Mouse (Mus musculus) liver, embryonic 13.5 days (tissue): ENCODE measurements at regions not wholly inside any gene's neighbourhood (a gene's known extent, or its start where the extent isn't known, plus 50 kb on each side); places are given as distances from the start of the nearest gene placed in this dataset.

Source experiments
- ATAC-seq: fragments of 200-750 bp; cut with Nextera tagmentation; 2 replicates; pipeline ENCODE4 v1.8.0; 2017; ENCODE audit warnings: low read depth, mild to moderate bottlenecking, moderate number of reproducible peaks, moderate library complexity
- DNase-seq: peaks from one replicate; pipeline ENCODE4 v3.0.0; 2022
- H3K27ac ChIP-seq: fragments of 300-500 bp; sonication (generic); 2 replicates; pipeline ENCODE4 v1.5.1; 2015; ENCODE audit warnings: moderate library complexity, mild to moderate bottlenecking, inconsistent platforms
- H3K27me3 ChIP-seq: fragments of 300-500 bp; sonication (generic); 2 replicates; pipeline ENCODE4 v1.6.1; 2015; ENCODE audit warnings: mild to moderate bottlenecking, inconsistent platforms
- H3K36me3 ChIP-seq: fragments of 300-500 bp; sonication (generic); 2 replicates; pipeline ENCODE4 v1.6.1; 2015; ENCODE audit warnings: mild to moderate bottlenecking, inconsistent platforms
- H3K4me1 ChIP-seq: fragments of 300-500 bp; sonication (generic); replicated peaks from 2 replicates; pipeline ENCODE4 v1.6.1; 2015; ENCODE audit warnings: inconsistent platforms
- H3K4me2 ChIP-seq: fragments of 300-500 bp; sonication (generic); 2 replicates; pipeline ENCODE4 v1.6.1; 2015; ENCODE audit warnings: inconsistent platforms, mild to moderate bottlenecking, moderate library complexity
- H3K4me3 ChIP-seq: fragments of 300-500 bp; sonication (generic); replicated peaks from 2 replicates; pipeline ENCODE4 v1.5.1; 2015; ENCODE audit warnings: mild to moderate bottlenecking, inconsistent platforms
- H3K9ac ChIP-seq: fragments of 300-500 bp; sonication (generic); 2 replicates; pipeline ENCODE4 v1.6.1; 2015; ENCODE audit warnings: mild to moderate bottlenecking, inconsistent platforms
- H3K9me3 ChIP-seq: fragments of 300-500 bp; sonication (generic); replicated peaks from 2 replicates; pipeline ENCODE4 v1.6.1; 2016; ENCODE audit warnings: inconsistent platforms
- WGBS: fragments of 180-500 bp; shearing (Covaris S2); methylation state at CpG from one replicate; pipeline ENCODE4 v1.1.7; 2015; ENCODE audit not compliant: insufficient replicate concordance; 5-methylcytosine and 5-hydroxymethylcytosine counted together

DNA sequence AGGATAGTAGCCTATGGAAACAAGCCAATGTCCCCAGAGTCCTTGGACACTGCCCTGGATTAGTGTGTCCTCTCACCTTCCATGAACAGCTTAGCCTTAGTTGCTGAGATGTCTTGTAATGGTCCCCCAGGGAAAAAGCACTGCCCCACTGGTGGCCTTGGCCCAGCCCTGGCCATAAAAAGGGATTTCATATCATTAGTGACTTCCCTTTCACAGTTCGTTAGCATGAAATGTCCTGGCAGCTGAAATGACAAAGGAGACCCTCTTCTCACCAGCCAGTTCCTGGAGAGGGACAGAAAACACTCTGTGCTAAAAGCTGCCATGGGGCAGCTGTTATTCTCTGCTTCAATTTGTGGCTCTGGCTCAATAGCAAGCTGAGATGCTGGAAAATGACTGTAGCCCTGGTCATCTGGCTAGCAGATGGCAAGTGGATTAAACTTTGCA lies 110.6 kb upstream of the Rmdn2 start:
- Histone ChIP-seq H3K27me3 (no peaks in the 10 kb centered on the region), H3K4me2 (no peak overlapping the region), H3K4me1 (no peaks in the 10 kb centered on the region), H3K27ac (no peak overlapping the region), H3K9ac (no peak overlapping the region), H3K36me3 (no peaks in the 10 kb centered on the region), H3K4me3 (no peak overlapping the region), H3K9me3 (no peaks in the 10 kb centered on the region)
- WGBS = 46% methylated on average over 1 of the region's 1 CpGs
- DNase-seq = no peak
- ATAC-seq = no peak

DNA sequence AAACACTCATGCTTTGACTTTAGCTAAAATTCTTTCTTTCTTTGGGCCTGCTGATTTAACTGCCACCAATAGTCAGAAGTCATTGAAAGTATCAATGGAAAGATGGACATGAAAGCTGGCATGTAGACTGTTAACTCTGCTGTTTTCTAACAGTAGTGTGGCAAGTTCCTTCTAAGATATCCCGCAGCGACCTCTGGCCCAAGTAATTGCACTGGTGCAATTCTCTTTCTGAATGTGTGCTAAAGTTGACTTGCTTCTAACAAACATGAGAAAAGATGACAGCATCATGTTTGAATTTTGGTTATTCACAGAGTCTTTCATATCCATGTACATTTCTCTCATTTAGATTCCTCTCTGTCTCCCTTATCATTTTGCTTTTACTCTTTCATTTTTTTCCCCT lies 109.7 kb upstream of the Rmdn2 start:
- Histone ChIP-seq H3K36me3 (no peaks in the 10 kb centered on the region), H3K9me3 (no peaks in the 10 kb centered on the region), H3K27ac (no peak overlapping the region), H3K4me1 (no peaks in the 10 kb centered on the region), H3K27me3 (no peaks in the 10 kb centered on the region), H3K4me2 (no peak overlapping the region), H3K9ac (no peak overlapping the region), H3K4me3 (no peak overlapping the region)
- ATAC-seq (no peak), DNase-seq (no peak)
- 73% methylated on average over 2 of the region's 2 CpGs for WGBS

DNA sequence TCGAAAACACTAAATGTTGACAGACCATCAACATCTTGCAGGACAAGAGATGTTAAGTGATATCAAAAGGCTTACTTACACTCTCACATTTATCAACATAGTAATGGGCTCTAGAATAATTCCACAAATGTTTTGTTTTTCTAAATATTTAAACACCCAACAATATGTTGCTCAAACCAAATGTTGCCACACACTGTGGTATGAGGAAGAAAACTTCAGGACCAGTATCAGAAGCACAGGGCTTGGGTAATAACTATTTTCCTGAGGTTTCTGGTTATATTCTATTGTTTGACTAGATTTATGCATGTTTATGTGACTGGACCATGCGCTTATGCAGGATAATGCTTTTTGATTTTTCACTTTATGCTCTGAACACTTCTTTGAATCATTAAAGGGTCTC lies 108.6 kb upstream of the Rmdn2 start:
- DNase-seq (no peak), ATAC-seq (no peak)
- H3K4me1 ChIP-seq = no peaks in the 10 kb centered on the region
- H3K9me3 ChIP-seq = no peaks in the 10 kb centered on the region
- WGBS = 68% methylated on average over 2 of the region's 2 CpGs
- H3K4me3 ChIP-seq = no peak overlapping the region
- H3K27me3 ChIP-seq = no peaks in the 10 kb centered on the region
- H3K27ac ChIP-seq = no peak overlapping the region
- no peaks in the 10 kb centered on the region for H3K36me3 ChIP-seq
- H3K4me2 ChIP-seq = no peak overlapping the region
- no peak overlapping the region for H3K9ac ChIP-seq

DNA sequence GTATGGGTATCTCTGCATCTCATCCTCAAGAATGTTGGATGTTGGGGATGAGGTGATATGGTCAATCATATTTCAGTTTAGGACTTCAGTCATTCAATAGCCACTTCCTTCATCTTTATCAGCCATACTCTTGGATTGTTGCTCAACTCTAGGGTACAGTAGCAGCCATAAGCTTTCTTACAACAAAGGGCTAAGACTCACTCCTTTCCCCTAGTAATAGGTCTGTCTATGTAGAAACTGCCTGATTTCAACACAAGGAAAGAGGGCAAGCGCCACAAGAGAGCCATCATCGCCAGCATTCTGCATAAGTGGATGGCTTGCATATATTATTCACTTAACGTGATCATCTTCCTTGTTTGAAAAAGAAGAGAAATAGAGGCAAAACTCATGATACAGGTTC lies 107.5 kb upstream of the Rmdn2 start:
- H3K27ac ChIP-seq = no peak overlapping the region
- no peaks in the 10 kb centered on the region for H3K9me3 ChIP-seq
- H3K4me3 ChIP-seq = no peak overlapping the region
- H3K4me2 ChIP-seq = no peak overlapping the region
- no peak overlapping the region for H3K9ac ChIP-seq
- 69% methylated on average over 3 of the region's 3 CpGs for WGBS
- no peaks in the 10 kb centered on the region for H3K4me1 ChIP-seq
- ATAC-seq (no peak), DNase-seq (no peak)
- no peaks in the 10 kb centered on the region for H3K36me3 ChIP-seq
- H3K27me3 ChIP-seq = no peaks in the 10 kb centered on the region

DNA sequence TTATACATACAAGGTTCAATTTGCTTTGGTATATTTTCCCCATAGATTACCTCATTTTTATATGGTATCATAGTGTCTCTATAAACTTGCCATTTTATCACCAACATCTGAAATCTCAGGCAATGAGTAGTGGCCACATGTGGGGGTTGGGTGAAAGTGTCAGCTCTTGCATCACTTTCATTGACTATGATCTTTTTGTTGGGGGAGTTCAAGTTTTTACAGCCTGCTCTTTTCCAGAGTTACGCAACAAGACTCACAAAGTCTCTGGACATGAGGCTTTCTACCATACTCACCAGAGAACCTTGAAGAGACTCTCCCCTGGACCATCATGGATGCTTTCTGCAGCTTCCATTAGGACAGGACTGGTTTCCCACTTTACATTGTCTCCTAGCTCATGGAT lies 106.1 kb upstream of the Rmdn2 start:
- Histone ChIP-seq H3K4me3 (no peak overlapping the region), H3K27ac (no peak overlapping the region), H3K36me3 (no peaks in the 10 kb centered on the region), H3K27me3 (no peaks in the 10 kb centered on the region), H3K9me3 (no peaks in the 10 kb centered on the region), H3K4me1 (no peaks in the 10 kb centered on the region), H3K4me2 (no peak overlapping the region), H3K9ac (no peak overlapping the region)
- ATAC-seq (no peak), DNase-seq (no peak)
- WGBS = 63% methylated on average over 1 of the region's 1 CpGs

DNA sequence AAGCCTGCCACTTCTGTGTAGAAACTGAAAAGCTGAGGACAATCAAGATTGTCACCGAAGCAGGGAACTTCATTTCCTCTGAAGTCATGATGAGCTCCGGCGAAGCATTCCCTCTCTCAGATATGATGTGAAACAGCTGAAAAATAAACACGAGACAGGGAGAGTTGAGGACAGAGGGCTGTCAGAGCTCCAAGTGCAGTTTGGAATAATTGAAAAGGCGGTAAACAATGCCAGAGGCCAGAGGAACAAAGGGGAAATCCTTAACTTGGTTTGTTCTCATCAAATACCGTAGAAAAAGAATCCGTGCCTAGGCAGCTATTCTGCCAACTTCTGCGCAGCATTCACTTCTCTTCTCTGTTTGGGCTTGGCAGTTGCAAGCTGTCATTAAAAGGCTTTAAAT lies 102.4 kb upstream of the Rmdn2 start:
- 74% methylated on average over 8 of the region's 8 CpGs for WGBS
- Histone ChIP-seq H3K4me1 (no peaks in the 10 kb centered on the region), H3K9me3 (no peaks in the 10 kb centered on the region), H3K4me2 (no peak overlapping the region), H3K36me3 (no peaks in the 10 kb centered on the region), H3K27ac (no peak overlapping the region), H3K4me3 (no peak overlapping the region), H3K27me3 (no peaks in the 10 kb centered on the region), H3K9ac (no peak overlapping the region)
- DNase-seq = no peak
- ATAC-seq = no peak

DNA sequence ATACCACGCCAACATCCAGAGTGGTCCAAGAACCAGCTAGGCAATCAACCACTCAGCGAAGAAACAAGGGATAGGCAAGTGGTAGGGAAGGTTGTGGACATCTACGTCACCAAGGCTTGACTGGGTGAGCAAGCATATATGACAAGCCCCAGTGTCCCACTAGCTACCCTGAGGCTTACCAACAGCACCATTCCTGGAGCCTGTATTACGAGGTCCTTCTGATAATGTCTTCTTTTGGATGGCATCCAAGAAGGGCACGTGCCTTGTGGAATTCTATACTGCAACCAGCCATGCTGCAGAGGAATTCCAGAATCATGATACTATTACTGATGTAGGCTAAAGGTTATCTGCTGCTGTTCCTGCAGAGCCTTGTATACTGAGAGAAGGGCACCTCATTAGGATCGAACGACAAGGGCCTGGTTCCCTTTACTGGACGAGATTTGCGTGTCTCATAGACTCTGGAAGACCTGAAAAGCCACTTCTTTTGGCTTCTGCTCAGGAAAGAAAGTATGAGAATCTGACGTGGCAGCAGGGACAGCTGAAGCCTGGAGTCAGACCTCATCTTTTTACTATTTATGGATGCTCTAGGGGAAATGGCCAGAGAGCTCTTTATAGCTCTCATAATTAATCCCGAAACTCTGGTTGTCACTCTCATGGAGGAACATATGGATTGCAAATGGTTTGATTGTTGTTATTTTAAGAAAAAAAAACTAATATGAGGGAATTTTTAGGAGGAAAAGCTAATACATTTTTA lies 101.5 kb upstream of the Rmdn2 start:
- 67% methylated on average over 11 of the region's 11 CpGs for WGBS
- Histone ChIP-seq H3K27me3 (no peaks in the 10 kb centered on the region), H3K4me2 (no peak overlapping the region), H3K9me3 (no peaks in the 10 kb centered on the region), H3K9ac (no peak overlapping the region), H3K27ac (no peak overlapping the region), H3K36me3 (no peaks in the 10 kb centered on the region), H3K4me1 (no peaks in the 10 kb centered on the region), H3K4me3 (no peak overlapping the region)
- DNase-seq = no peak
- ATAC-seq = no peak

DNA sequence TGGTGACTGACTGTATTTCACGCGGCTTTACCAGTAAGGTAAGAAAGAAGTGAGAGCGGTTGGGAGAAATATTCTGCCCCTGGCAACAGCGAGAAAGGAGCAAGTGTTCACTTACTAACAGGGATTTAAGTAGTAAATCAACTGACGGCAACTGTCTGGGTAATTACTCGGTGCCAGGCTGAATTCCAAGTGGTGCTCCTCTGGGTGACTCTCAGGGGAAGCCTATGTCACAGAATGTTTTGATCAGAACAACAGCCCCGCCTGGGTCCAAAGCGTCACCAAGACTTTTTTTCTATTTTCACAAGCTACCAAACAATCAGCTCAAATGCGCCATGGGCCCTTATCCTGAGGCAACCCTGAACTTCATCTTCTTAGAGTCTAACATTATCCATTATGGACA lies 100.4 kb upstream of the Rmdn2 start:
- H3K4me1 ChIP-seq = no peaks in the 10 kb centered on the region
- WGBS = 77% methylated on average over 9 of the region's 9 CpGs
- H3K27me3 ChIP-seq = no peaks in the 10 kb centered on the region
- no peak overlapping the region for H3K4me2 ChIP-seq
- no peaks in the 10 kb centered on the region for H3K36me3 ChIP-seq
- no peak overlapping the region for H3K4me3 ChIP-seq
- no peaks in the 10 kb centered on the region for H3K9me3 ChIP-seq
- ATAC-seq (no peak), DNase-seq (no peak)
- no peak overlapping the region for H3K9ac ChIP-seq
- H3K27ac ChIP-seq = no peak overlapping the region

DNA sequence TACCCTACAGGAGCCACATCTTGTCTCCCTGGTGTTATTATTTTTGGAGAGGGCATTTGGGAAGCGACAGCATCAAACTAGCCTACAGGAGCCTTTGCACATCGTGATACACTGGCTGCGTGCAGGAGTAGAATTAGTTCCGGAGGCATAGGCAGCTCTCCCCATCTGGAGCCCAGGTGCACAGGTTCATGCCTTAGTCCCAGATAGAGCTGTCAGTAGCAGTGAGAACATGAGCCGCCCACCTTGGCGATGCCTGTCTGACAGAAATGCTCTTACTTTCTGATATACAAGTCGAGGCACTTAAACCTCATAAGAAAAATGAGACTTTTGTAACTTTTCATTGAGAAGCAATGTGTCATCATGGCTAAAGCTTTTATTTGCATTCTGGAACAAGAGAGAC lies 97.6 kb upstream of the Rmdn2 start:
- H3K4me2 ChIP-seq = no peak overlapping the region
- no peaks in the 10 kb centered on the region for H3K4me1 ChIP-seq
- DNase-seq = no peak
- H3K4me3 ChIP-seq = no peak overlapping the region
- H3K27ac ChIP-seq = no peak overlapping the region
- H3K27me3 ChIP-seq = no peaks in the 10 kb centered on the region
- H3K9me3 ChIP-seq = no peaks in the 10 kb centered on the region
- WGBS = 74% methylated on average over 7 of the region's 7 CpGs
- H3K36me3 ChIP-seq = no peaks in the 10 kb centered on the region
- ATAC-seq = no peak
- H3K9ac ChIP-seq = no peak overlapping the region

DNA sequence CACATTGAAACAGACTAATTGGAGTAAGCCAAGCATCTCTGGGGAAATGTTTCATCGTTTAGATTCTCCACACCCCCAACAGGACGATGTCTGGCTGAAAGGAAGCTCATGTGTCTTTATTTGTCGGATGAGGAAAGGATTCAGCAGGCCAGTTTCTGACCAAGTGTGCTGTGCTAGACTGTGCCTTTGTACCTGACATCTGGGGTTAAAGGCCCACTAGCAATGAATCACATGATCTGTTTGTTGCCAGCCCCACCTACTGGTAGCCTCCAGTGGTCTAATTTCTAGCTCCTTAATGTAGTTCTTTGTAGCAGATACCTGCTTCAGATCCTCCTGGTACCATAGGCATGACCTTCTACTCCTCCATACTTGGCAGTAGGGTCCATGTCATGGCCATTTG lies 93.5 kb upstream of the Rmdn2 start:
- no peaks in the 10 kb centered on the region for H3K36me3 ChIP-seq
- DNase-seq (peak; percentile 33), ATAC-seq (0 out of 2 replicates have a peak, but pooled peaks have one; percentile 20)
- no peak overlapping the region for H3K27ac ChIP-seq
- H3K9me3 ChIP-seq = no peaks in the 10 kb centered on the region
- H3K4me2 ChIP-seq = no peak overlapping the region
- H3K9ac ChIP-seq = no peak overlapping the region
- H3K4me3 ChIP-seq = no peak overlapping the region
- H3K4me1 ChIP-seq = no peaks in the 10 kb centered on the region
- WGBS = 60% methylated on average over 3 of the region's 3 CpGs
- H3K27me3 ChIP-seq = no peaks in the 10 kb centered on the region

DNA sequence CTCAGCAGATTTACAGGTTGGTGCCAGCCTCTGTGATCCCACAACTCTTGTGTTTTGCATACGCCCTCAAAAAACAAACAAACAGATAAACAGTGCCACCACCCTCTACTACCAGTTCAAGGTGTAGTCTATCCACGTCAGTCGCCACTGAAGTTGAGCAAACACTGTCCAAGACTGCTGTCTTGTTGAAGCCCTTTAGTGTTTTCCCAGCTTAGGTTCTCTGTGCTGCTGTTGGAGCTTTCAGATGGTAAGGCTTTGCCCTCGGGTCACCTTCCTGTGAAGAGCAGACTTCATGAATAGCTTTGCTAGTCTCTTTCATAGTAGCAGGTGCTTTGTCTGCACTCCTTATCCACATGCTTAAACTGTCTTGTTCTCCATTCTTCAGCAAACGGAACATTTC lies 93.0 kb upstream of the Rmdn2 start:
- Histone ChIP-seq H3K4me3 (no peak overlapping the region), H3K9me3 (no peaks in the 10 kb centered on the region), H3K36me3 (no peaks in the 10 kb centered on the region), H3K4me1 (no peaks in the 10 kb centered on the region), H3K27ac (no peak overlapping the region), H3K27me3 (no peaks in the 10 kb centered on the region), H3K9ac (no peak overlapping the region), H3K4me2 (no peak overlapping the region)
- WGBS = 57% methylated on average over 5 of the region's 5 CpGs
- DNase-seq (no peak), ATAC-seq (no peak)

DNA sequence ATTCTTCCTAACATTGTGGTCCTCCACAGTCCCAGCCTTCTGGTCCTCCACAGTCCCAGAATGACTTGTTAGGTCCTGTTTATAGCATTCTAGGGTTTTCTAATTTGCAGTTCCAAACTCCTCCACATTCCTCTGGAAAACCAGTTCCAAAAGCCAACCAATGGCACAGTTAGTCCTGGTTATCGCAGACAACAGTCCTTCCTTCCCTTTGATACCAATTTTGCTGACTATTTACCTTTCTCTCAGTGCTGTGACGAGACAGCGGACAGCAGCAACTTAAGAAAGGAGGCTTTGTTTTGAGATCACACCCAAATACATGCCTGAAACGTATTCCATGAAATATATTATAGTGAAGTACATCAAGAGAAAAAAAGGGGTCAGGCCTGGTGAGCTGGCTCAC lies 92.3 kb upstream of the Rmdn2 start:
- no peaks in the 10 kb centered on the region for H3K9me3 ChIP-seq
- 50% methylated on average over 4 of the region's 4 CpGs for WGBS

More for the DNA sequence above, 92.3 kb upstream of the Rmdn2 start:
- H3K9ac ChIP-seq = no peak overlapping the region
- DNase-seq (peak; percentile 21), ATAC-seq (no peak)
- H3K27me3 ChIP-seq = no peaks in the 10 kb centered on the region
- no peak overlapping the region for H3K4me2 ChIP-seq
- H3K27ac ChIP-seq = no peak overlapping the region
- no peaks in the 10 kb centered on the region for H3K4me1 ChIP-seq
- no peaks in the 10 kb centered on the region for H3K36me3 ChIP-seq
- H3K4me3 ChIP-seq = no peak overlapping the region
